ENCODE assay signal across 8 mouse cellular contexts in genomic region chrX:7728922-7729265, GRCm38 (mm10). TPM values are rescaled to one million over a fixed set of nuclear protein-coding genes. Genes with fewer than 3 reads are reported as not detected.
DNase-seq lines count a peak whose midpoint lies in the region; ATAC-seq and TF ChIP-seq lines count a peak whose summit lies in the region.

No protein-coding gene starts in this region.

- H3K36me3 ChIP-seq in lung, embryonic 15.5 days: 0 out of 2 replicates have a peak, but pooled peaks cover 3% of the 10 kb centered on the region
- H3K36me3 ChIP-seq in embryonic facial prominence, embryonic 15.5 days: 0 out of 2 replicates have a peak, but pooled peaks cover 9% of the 10 kb centered on the region
- H3K36me3 ChIP-seq in intestine, postnatal 0 days (ENCODE audit: control insufficient read depth, insufficient read depth): no peaks in the 10 kb centered on the region; the same call in 1 of the 2 replicates
- H3K36me3 ChIP-seq in neural tube, embryonic 15.5 days: peaks cover 4% of the 10 kb centered on the region; the same call in 1 of the 2 replicates

- peak overlapping the region; percentile 52 for H3K4me3 ChIP-seq in lung, embryonic 15.5 days
- H3K4me3 ChIP-seq in embryonic facial prominence, embryonic 15.5 days (replicated peaks): peak overlapping the region; percentile 51
- peak overlapping the region; percentile 39 for H3K4me3 ChIP-seq in intestine, postnatal 0 days (ENCODE audit: low read depth, low read length)
- H3K4me3 ChIP-seq in neural tube, embryonic 15.5 days (replicated peaks): peak overlapping the region; percentile 49

- no peak for DNase-seq in lung, postnatal 4 days
- no peak for DNase-seq in spleen, postnatal 36 days (ENCODE audit: low spot score in 2 of 2)
- DNase-seq in frontal cortex, postnatal 10 days (ENCODE audit: low spot score in 2 of 2): no peak
- DNase-seq in right cerebral cortex, postnatal 25 days: no peak

- TF ChIP-seq CTCF in intestine, postnatal 0 days (IDR thresholded peaks at IDR 0.05; ENCODE audit: low read depth): no peak

- H3K4me1 ChIP-seq in lung, embryonic 15.5 days: peaks cover 6% of the 10 kb centered on the region; the same call in 1 of the 2 replicates
- H3K4me1 ChIP-seq in embryonic facial prominence, embryonic 15.5 days: 0 out of 2 replicates have a peak, but pooled peaks cover 4% of the 10 kb centered on the region
- no peaks in the 10 kb centered on the region for H3K4me1 ChIP-seq in intestine, postnatal 0 days (replicated peaks; ENCODE audit: control insufficient read depth, insufficient read depth, low read length)
- peaks cover 12% of the 10 kb centered on the region for H3K4me1 ChIP-seq in neural tube, embryonic 15.5 days

- H3K27ac ChIP-seq in lung, embryonic 15.5 days: no peak overlapping the region
- H3K27ac ChIP-seq in embryonic facial prominence, embryonic 15.5 days (replicated peaks): no peak overlapping the region
- no peak overlapping the region for H3K27ac ChIP-seq in intestine, postnatal 0 days (ENCODE audit: low read depth, low read length)
- H3K27ac ChIP-seq in neural tube, embryonic 15.5 days (replicated peaks): peak overlapping the region; percentile 79

- no peaks in the 10 kb centered on the region for H3K27me3 ChIP-seq in lung, embryonic 15.5 days
- no peaks in the 10 kb centered on the region for H3K27me3 ChIP-seq in embryonic facial prominence, embryonic 15.5 days
- no peaks in the 10 kb centered on the region for H3K27me3 ChIP-seq in intestine, postnatal 0 days (replicated peaks; ENCODE audit: control insufficient read depth, insufficient read depth, low read length)
- H3K27me3 ChIP-seq in neural tube, embryonic 15.5 days (replicated peaks): no peaks in the 10 kb centered on the region

- H3K4me2 ChIP-seq in lung, embryonic 15.5 days: peak overlapping the region; percentile 54
- H3K4me2 ChIP-seq in embryonic facial prominence, embryonic 15.5 days (replicated peaks): peak overlapping the region; percentile 47
- H3K4me2 ChIP-seq in intestine, postnatal 0 days (replicated peaks; ENCODE audit: low read depth): peak overlapping the region; percentile 68
- peak overlapping the region; percentile 60 for H3K4me2 ChIP-seq in neural tube, embryonic 15.5 days

- peak; percentile 25; the same call in 1 of the 2 replicates for ATAC-seq in lung, embryonic 15.5 days (ENCODE audit: borderline replicate concordance, extremely low read depth, low FRiP score, low TSS enrichment)
- ATAC-seq in embryonic facial prominence, embryonic 15.5 days (ENCODE audit: insufficient number of reproducible peaks, low FRiP score, low TSS enrichment, low read depth): no peak
- peak; percentile 49; the same call in 1 of the 2 replicates for ATAC-seq in intestine, postnatal 0 days
- ATAC-seq in neural tube, embryonic 15.5 days (ENCODE audit: low FRiP score): peak; percentile 26; the same call in 1 of the 2 replicates

- peak overlapping the region; percentile 54 for H3K9ac ChIP-seq in lung, embryonic 15.5 days
- H3K9ac ChIP-seq in embryonic facial prominence, embryonic 15.5 days: 0 out of 2 replicates have a peak overlapping the region, but pooled peaks have one; percentile 12
- no peak overlapping the region for H3K9ac ChIP-seq in intestine, postnatal 0 days (ENCODE audit: low read depth, low read length)
- peak overlapping the region; percentile 57 for H3K9ac ChIP-seq in neural tube, embryonic 15.5 days (replicated peaks)

- no peaks in the 10 kb centered on the region for H3K9me3 ChIP-seq in lung, embryonic 15.5 days
- no peaks in the 10 kb centered on the region for H3K9me3 ChIP-seq in embryonic facial prominence, embryonic 15.5 days (replicated peaks)
- no peaks in the 10 kb centered on the region for H3K9me3 ChIP-seq in intestine, postnatal 0 days (ENCODE audit: control insufficient read depth)
- no peaks in the 10 kb centered on the region for H3K9me3 ChIP-seq in neural tube, embryonic 15.5 days (replicated peaks)

- WGBS in lung, embryonic 15.5 days: 24% methylated on average over 4 of the region's 4 CpGs
- WGBS in embryonic facial prominence, embryonic 15.5 days: 32% methylated on average over 4 of the region's 4 CpGs
- 29% methylated on average over 4 of the region's 4 CpGs for WGBS in intestine, postnatal 0 days
- 42% methylated on average over 4 of the region's 4 CpGs for WGBS in neural tube, embryonic 15.5 days

RNA-seq across cellular contexts. Expression of gene Praf2, which starts 0.7 kb away (rescaled TPM):
- 58.9 and 60.6 TPM in 2 replicates for polyA plus RNA-seq in lung, embryonic 15.5 days (2015; fragmentation: Nextera tagmentation; extraction: Ambion mirVana)
- 73.5 and 74.7 TPM in 2 replicates for polyA plus RNA-seq in embryonic facial prominence, embryonic 15.5 days (2015; fragmentation: Nextera tagmentation; extraction: Ambion mirVana)
- polyA plus RNA-seq in intestine, postnatal 0 days (2015; fragmentation: Nextera tagmentation; extraction: Ambion mirVana): 18.2 and 24.0 TPM in 2 replicates
- 128 and 132 TPM in 2 replicates for polyA plus RNA-seq in neural tube, embryonic 15.5 days (2015; fragmentation: Nextera tagmentation; extraction: Ambion mirVana)

RNA-seq across cellular contexts. Expression of gene Gm45208, which starts 6.8 kb away (rescaled TPM):
- not detected in 2 replicates for polyA plus RNA-seq in lung, embryonic 15.5 days (2015; fragmentation: Nextera tagmentation; extraction: Ambion mirVana)
- polyA plus RNA-seq in embryonic facial prominence, embryonic 15.5 days (2015; fragmentation: Nextera tagmentation; extraction: Ambion mirVana): 0.44 and 0.66 TPM in 2 replicates
- polyA plus RNA-seq in intestine, postnatal 0 days (2015; fragmentation: Nextera tagmentation; extraction: Ambion mirVana): not detected in 2 replicates
- 1.4 TPM in 1 of 2 replicates, not detected in the other for polyA plus RNA-seq in neural tube, embryonic 15.5 days (2015; fragmentation: Nextera tagmentation; extraction: Ambion mirVana)

RNA-seq across cellular contexts. Expression of gene Wdr45, which starts 14.8 kb away (rescaled TPM):
- 69.6 and 79.5 TPM in 2 replicates for polyA plus RNA-seq in lung, embryonic 15.5 days (2015; fragmentation: Nextera tagmentation; extraction: Ambion mirVana)
- polyA plus RNA-seq in embryonic facial prominence, embryonic 15.5 days (2015; fragmentation: Nextera tagmentation; extraction: Ambion mirVana): 40.6 and 48.0 TPM in 2 replicates
- 19.3 and 19.5 TPM in 2 replicates for polyA plus RNA-seq in intestine, postnatal 0 days (2015; fragmentation: Nextera tagmentation; extraction: Ambion mirVana)
- 34.6 and 34.9 TPM in 2 replicates for polyA plus RNA-seq in neural tube, embryonic 15.5 days (2015; fragmentation: Nextera tagmentation; extraction: Ambion mirVana)

RNA-seq across cellular contexts. Expression of gene Ccdc120, which starts 21.8 kb away (rescaled TPM):
- polyA plus RNA-seq in lung, embryonic 15.5 days (2015; fragmentation: Nextera tagmentation; extraction: Ambion mirVana): 23.5 and 23.6 TPM in 2 replicates
- 17.2 and 22.1 TPM in 2 replicates for polyA plus RNA-seq in embryonic facial prominence, embryonic 15.5 days (2015; fragmentation: Nextera tagmentation; extraction: Ambion mirVana)
- 20.7 and 22.2 TPM in 2 replicates for polyA plus RNA-seq in intestine, postnatal 0 days (2015; fragmentation: Nextera tagmentation; extraction: Ambion mirVana)
- polyA plus RNA-seq in neural tube, embryonic 15.5 days (2015; fragmentation: Nextera tagmentation; extraction: Ambion mirVana): 50.8 and 56.3 TPM in 2 replicates

RNA-seq across cellular contexts. Expression of gene Gpkow, which starts 32.0 kb away (rescaled TPM):
- 46.9 and 49.1 TPM in 2 replicates for polyA plus RNA-seq in lung, embryonic 15.5 days (2015; fragmentation: Nextera tagmentation; extraction: Ambion mirVana)
- 37.4 and 37.9 TPM in 2 replicates for polyA plus RNA-seq in embryonic facial prominence, embryonic 15.5 days (2015; fragmentation: Nextera tagmentation; extraction: Ambion mirVana)
- 13.8 and 14.6 TPM in 2 replicates for polyA plus RNA-seq in intestine, postnatal 0 days (2015; fragmentation: Nextera tagmentation; extraction: Ambion mirVana)
- 46.0 and 46.5 TPM in 2 replicates for polyA plus RNA-seq in neural tube, embryonic 15.5 days (2015; fragmentation: Nextera tagmentation; extraction: Ambion mirVana)
